9 mouse cellular contexts compared by ENCODE assay signal in genomic region chr1:19209359-19209745, GRCm38 (mm10). TPM values are rescaled to one million over a fixed set of nuclear protein-coding genes. Genes with fewer than 3 reads are reported as not detected.
DNase-seq lines count a peak whose midpoint lies in the region; ATAC-seq and TF ChIP-seq lines count a peak whose summit lies in the region.
"Had no signal": no experiment of that assay in that cellular context is flagged by ENCODE, and none has a peak within 500 bp of the region (broad histone marks: within the 10 kb centered on the region; RNA-seq: fewer than 3 reads in every experiment).

No protein-coding gene starts in this region.

- no peak for DNase-seq in forebrain, embryonic 11.5 days (ENCODE audit: low spot score)
- peak; percentile 13 for DNase-seq in lung, embryonic 14.5 days
- DNase-seq in lung, adult 2 months = no peak
- no peak for DNase-seq in retina, postnatal 1 day
- DNase-seq in urinary bladder, postnatal 25 days (ENCODE audit: low spot score) = no peak

- H3K4me2 ChIP-seq in forebrain, embryonic 11.5 days (ENCODE audit: low read depth, low read length, severe bottlenecking) = no peak overlapping the region
- no peak overlapping the region for H3K4me2 ChIP-seq in forebrain, embryonic 16.5 days (ENCODE audit: low read length)
- H3K4me2 ChIP-seq in lung, embryonic 14.5 days = no peak overlapping the region
- H3K4me2 ChIP-seq in limb, embryonic 12.5 days = peak overlapping the region; percentile 57
- peak overlapping the region; percentile 52; the same call in 1 of the 2 replicates for H3K4me2 ChIP-seq in stomach, embryonic 15.5 days

- no peak for ATAC-seq in forebrain, embryonic 11.5 days (replicated peaks; ENCODE audit: low FRiP score)
- ATAC-seq in forebrain, embryonic 16.5 days = no peak
- ATAC-seq in lung, embryonic 14.5 days (ENCODE audit: insufficient read depth) = no peak; the same call in 1 of the 2 replicates
- no peak for ATAC-seq in limb, embryonic 12.5 days (ENCODE audit: insufficient number of reproducible peaks, insufficient read depth, low FRiP score, low TSS enrichment, low read depth)
- no peak for ATAC-seq in stomach, embryonic 15.5 days (ENCODE audit: insufficient read depth, low FRiP score, low read depth)

- WGBS in forebrain, embryonic 11.5 days = 0% methylated on average over 10 of the region's 10 CpGs
- under 1% methylated on average over 10 of the region's 10 CpGs for whole genome bisulfite sequencing in forebrain, embryonic 16.5 days
- 1% methylated on average over 10 of the region's 10 CpGs for WGBS in lung, embryonic 14.5 days
- 2% methylated on average over 10 of the region's 10 CpGs for WGBS in lung, adult 2 months
- WGBS in limb, embryonic 12.5 days = 0% methylated on average over 10 of the region's 10 CpGs
- 1% methylated on average over 10 of the region's 10 CpGs for WGBS in stomach, embryonic 15.5 days

- no peak for TF ChIP-seq CTCF in lung, embryonic 14.5 days (IDR thresholded peaks at IDR 0.05; ENCODE audit: low read depth)
- no peak for TF ChIP-seq CTCF in lung, adult 2 months (IDR thresholded peaks at IDR 0.05; ENCODE audit: insufficient read depth, low read length)

- peaks cover 56% of the 10 kb centered on the region for H3K27me3 ChIP-seq in forebrain, embryonic 11.5 days (ENCODE audit: control insufficient read depth, insufficient read depth, low read length)
- H3K27me3 ChIP-seq in forebrain, embryonic 16.5 days (replicated peaks; ENCODE audit: control insufficient read depth, insufficient read depth, low read length) = peaks cover 51% of the 10 kb centered on the region
- peaks cover 75% of the 10 kb centered on the region for H3K27me3 ChIP-seq in lung, embryonic 14.5 days (ENCODE audit: insufficient read depth, low read length)
- H3K27me3 ChIP-seq in limb, embryonic 12.5 days = peaks cover 60% of the 10 kb centered on the region
- H3K27me3 ChIP-seq in stomach, embryonic 15.5 days (replicated peaks) = peaks cover 52% of the 10 kb centered on the region

- H3K9me3 ChIP-seq in forebrain, embryonic 11.5 days (ENCODE audit: control insufficient read depth, low read length) = no peaks in the 10 kb centered on the region
- no peaks in the 10 kb centered on the region for H3K9me3 ChIP-seq in forebrain, embryonic 16.5 days (ENCODE audit: control insufficient read depth, low read length)
- H3K9me3 ChIP-seq in lung, embryonic 14.5 days (ENCODE audit: low read depth, low read length) = no peaks in the 10 kb centered on the region
- no peaks in the 10 kb centered on the region for H3K9me3 ChIP-seq in limb, embryonic 12.5 days
- H3K9me3 ChIP-seq in stomach, embryonic 15.5 days = no peaks in the 10 kb centered on the region
- H3K9me3 ChIP-seq: liver, embryonic 15.5 days had no signal

- peak overlapping the region; percentile 45 for H3K9ac ChIP-seq in forebrain, embryonic 11.5 days (ENCODE audit: low read length)
- H3K9ac ChIP-seq in forebrain, embryonic 16.5 days (replicated peaks; ENCODE audit: low read depth, low read length) = no peak overlapping the region
- H3K9ac ChIP-seq in lung, embryonic 14.5 days = no peak overlapping the region
- H3K9ac ChIP-seq in limb, embryonic 12.5 days (replicated peaks) = peak overlapping the region; percentile 65; the same call in 1 of the 2 replicates
- no peak overlapping the region for H3K9ac ChIP-seq in stomach, embryonic 15.5 days
- H3K9ac ChIP-seq: liver, embryonic 15.5 days had no signal

- H3K27ac ChIP-seq in forebrain, embryonic 11.5 days (ENCODE audit: low read depth, low read length) = no peak overlapping the region
- no peak overlapping the region for H3K27ac ChIP-seq in forebrain, embryonic 16.5 days (ENCODE audit: low read length)
- no peak overlapping the region for H3K27ac ChIP-seq in lung, embryonic 14.5 days (ENCODE audit: low read depth)
- H3K27ac ChIP-seq in limb, embryonic 12.5 days = peak overlapping the region; percentile 86
- H3K27ac ChIP-seq in stomach, embryonic 15.5 days = no peak overlapping the region
- H3K27ac ChIP-seq: liver, embryonic 15.5 days had no signal

- no peaks in the 10 kb centered on the region for H3K36me3 ChIP-seq in forebrain, embryonic 11.5 days (ENCODE audit: control insufficient read depth, insufficient read depth, low read length)
- no peaks in the 10 kb centered on the region for H3K36me3 ChIP-seq in forebrain, embryonic 16.5 days (ENCODE audit: control insufficient read depth, insufficient read depth)
- H3K36me3 ChIP-seq in lung, embryonic 14.5 days (ENCODE audit: insufficient read depth) = no peaks in the 10 kb centered on the region
- H3K36me3 ChIP-seq in limb, embryonic 12.5 days = no peaks in the 10 kb centered on the region
- no peaks in the 10 kb centered on the region for H3K36me3 ChIP-seq in stomach, embryonic 15.5 days
- H3K36me3 ChIP-seq: liver, embryonic 15.5 days had no signal

- peak overlapping the region; percentile 26; the same call in 1 of the 2 replicates for H3K4me3 ChIP-seq in forebrain, embryonic 11.5 days (ENCODE audit: low read depth, low read length)
- no peak overlapping the region for H3K4me3 ChIP-seq in forebrain, embryonic 16.5 days (replicated peaks; ENCODE audit: low read length)
- no peak overlapping the region; the same call in 1 of the 2 replicates for H3K4me3 ChIP-seq in lung, embryonic 14.5 days (ENCODE audit: low read depth, low read length)
- no peak overlapping the region for H3K4me3 ChIP-seq in lung, adult 2 months (replicated peaks; ENCODE audit: extremely low read depth, low read depth, low read length)
- peak overlapping the region; percentile 45 for H3K4me3 ChIP-seq in limb, embryonic 12.5 days (replicated peaks)
- no peak overlapping the region for H3K4me3 ChIP-seq in stomach, embryonic 15.5 days (replicated peaks)
- H3K4me3 ChIP-seq: liver, embryonic 15.5 days had no signal

- no peak for TF ChIP-seq POLR2A in lung, adult 2 months (IDR thresholded peaks at IDR 0.05; ENCODE audit: borderline replicate concordance, extremely low read depth, low read depth, low read length)

- peaks cover 4% of the 10 kb centered on the region for H3K4me1 ChIP-seq in forebrain, embryonic 11.5 days (replicated peaks; ENCODE audit: control insufficient read depth, insufficient read depth, low read length)
- no peaks in the 10 kb centered on the region for H3K4me1 ChIP-seq in forebrain, embryonic 16.5 days (replicated peaks; ENCODE audit: control insufficient read depth, insufficient read depth, low read length)
- no peaks in the 10 kb centered on the region for H3K4me1 ChIP-seq in lung, embryonic 14.5 days (ENCODE audit: insufficient read depth)
- no peaks in the 10 kb centered on the region for H3K4me1 ChIP-seq in lung, adult 2 months (ENCODE audit: control insufficient read depth, insufficient read depth, low read length)
- no peaks in the 10 kb centered on the region for H3K4me1 ChIP-seq in limb, embryonic 12.5 days (replicated peaks)
- peaks cover 9% of the 10 kb centered on the region; the same call in 1 of the 2 replicates for H3K4me1 ChIP-seq in stomach, embryonic 15.5 days
- H3K4me1 ChIP-seq: liver, embryonic 15.5 days had no signal

RNA-seq across cellular contexts. Expression of gene Tfap2b, which starts 0.6 kb away (rescaled TPM):
- 15.6 and 17.1 TPM in 2 replicates for polyA plus RNA-seq in forebrain, embryonic 11.5 days (2014; fragmentation: Nextera tagmentation; extraction: Ambion mirVana)
- polyA plus RNA-seq in forebrain, embryonic 16.5 days (2015; fragmentation: Nextera tagmentation; extraction: Ambion mirVana) = 2.4 and 3.0 TPM in 2 replicates
- 0.05 and 0.21 TPM in 2 replicates for polyA plus RNA-seq in lung, embryonic 14.5 days (2014; fragmentation: Nextera tagmentation; extraction: Ambion mirVana)
- polyA plus RNA-seq in lung, adult 2 months (2012; rRNA removed) = not detected in 2 replicates
- 49.9 and 52.6 TPM in 2 replicates for polyA plus RNA-seq in limb, embryonic 12.5 days (2016; fragmentation: Nextera tagmentation; extraction: Ambion mirVana)
- 0.15 and 1.5 TPM in 2 replicates for polyA plus RNA-seq in stomach, embryonic 15.5 days (2015; fragmentation: Nextera tagmentation; extraction: Ambion mirVana)

Comparison
In these comparisons a context has a peak if more than half of its experiments do, and no peak if none do; other contexts are left out.
1. H3K4me3 ChIP-seq: peak in forebrain, embryonic 11.5 days (single experiment) and limb, embryonic 12.5 days (single experiment); none in forebrain, embryonic 16.5 days (single experiment), lung, embryonic 14.5 days (single experiment), lung, adult 2 months (single experiment) and stomach, embryonic 15.5 days (single experiment).
2. H3K9ac ChIP-seq: peak in forebrain, embryonic 11.5 days (single experiment) and limb, embryonic 12.5 days (single experiment); none in forebrain, embryonic 16.5 days (single experiment), lung, embryonic 14.5 days (single experiment) and stomach, embryonic 15.5 days (single experiment).
3. H3K4me2 ChIP-seq: peak in limb, embryonic 12.5 days (single experiment) and stomach, embryonic 15.5 days (single experiment); none in forebrain, embryonic 11.5 days (single experiment), forebrain, embryonic 16.5 days (single experiment) and lung, embryonic 14.5 days (single experiment).